Mouse (Mus musculus): ENCODE results near the gene Polg2.
"Not testable (repeated sequence)": the region's sequence is repeated elsewhere in the genome, so short reads cannot be mapped to it uniquely, and the experiment has no call there.

Gene Polg2

DNA sequence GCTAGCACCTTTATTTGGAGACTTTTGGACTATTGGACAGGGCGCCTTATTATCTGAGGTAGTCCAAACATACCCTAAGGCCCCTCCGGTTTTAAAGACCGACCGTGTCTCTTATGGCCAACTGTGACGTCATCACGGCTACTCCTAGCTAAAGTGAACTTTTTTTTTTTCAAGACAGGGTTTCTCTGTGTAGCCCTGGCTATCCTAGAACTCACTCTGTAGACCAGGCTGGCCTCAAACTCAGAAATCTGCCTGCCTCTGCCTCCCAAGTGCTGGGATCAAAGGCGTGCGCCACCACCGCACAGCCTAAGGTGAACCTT, 54.5 kb downstream of the Polg2 start:
- DNase-seq (ENCODE audit: low read depth), result not testable (repeated sequence)

DNA sequence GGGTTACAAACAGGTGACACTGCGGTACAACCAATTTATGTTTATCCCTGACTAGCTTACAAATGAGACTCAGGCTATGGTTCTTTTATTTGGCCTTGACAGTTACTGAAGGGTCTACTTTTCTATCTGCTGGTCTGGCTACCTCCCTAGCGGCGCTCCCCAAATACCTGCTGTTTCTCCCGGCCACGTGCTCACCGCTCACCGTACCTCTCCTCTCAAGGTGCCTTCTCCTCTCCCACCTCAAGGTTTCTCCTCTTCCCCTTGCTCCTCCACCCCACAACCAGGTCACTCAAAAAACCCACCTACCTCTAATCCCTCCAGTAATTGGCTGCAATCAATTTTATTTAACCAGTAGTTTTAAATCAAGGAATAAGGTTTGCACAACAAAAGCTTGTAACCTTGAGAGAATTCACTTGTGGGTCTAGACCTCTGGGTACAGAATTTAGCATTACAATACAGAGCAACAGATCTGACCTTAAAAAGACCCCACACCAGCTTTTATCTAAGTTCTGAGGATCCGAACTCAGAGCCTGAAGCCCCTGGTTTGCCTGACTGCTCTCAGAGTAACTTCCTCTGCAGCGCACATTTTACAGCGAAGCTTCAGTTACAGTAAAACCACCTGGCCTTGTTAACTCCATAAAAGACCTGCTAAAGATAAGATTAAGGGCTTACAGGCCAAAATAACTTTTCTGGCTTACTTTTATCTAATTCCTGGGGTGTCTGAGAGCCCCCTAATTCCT, 55.0 kb downstream of the Polg2 start:
- no peak for DNase-seq (ENCODE audit: low read depth)

DNA sequence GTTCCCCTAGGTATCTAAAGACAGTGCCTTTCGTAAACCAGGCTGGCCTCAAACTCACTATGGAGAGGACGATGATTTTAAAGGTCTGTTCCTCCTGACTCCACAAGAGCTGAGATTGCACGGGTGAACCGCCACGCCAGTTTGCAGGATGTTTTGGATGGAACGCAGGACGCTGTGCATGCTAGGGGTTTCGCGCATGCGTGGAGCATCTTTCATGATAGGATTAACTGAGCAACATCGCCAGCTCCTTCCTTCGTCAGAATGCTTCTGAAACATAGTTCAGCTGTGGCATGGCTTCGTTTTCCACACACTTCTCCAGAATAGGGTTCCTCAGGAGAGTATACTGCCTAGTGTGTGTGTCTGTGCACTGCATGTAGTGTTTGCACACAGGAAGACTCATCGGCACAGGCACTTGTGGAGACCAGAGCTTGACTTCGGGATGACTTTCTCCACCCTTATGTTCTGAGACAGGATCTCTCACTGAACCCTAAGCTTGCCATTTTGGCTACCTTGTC, 55.7 kb downstream of the Polg2 start:
- no peak for DNase-seq (ENCODE audit: low read depth)

DNA sequence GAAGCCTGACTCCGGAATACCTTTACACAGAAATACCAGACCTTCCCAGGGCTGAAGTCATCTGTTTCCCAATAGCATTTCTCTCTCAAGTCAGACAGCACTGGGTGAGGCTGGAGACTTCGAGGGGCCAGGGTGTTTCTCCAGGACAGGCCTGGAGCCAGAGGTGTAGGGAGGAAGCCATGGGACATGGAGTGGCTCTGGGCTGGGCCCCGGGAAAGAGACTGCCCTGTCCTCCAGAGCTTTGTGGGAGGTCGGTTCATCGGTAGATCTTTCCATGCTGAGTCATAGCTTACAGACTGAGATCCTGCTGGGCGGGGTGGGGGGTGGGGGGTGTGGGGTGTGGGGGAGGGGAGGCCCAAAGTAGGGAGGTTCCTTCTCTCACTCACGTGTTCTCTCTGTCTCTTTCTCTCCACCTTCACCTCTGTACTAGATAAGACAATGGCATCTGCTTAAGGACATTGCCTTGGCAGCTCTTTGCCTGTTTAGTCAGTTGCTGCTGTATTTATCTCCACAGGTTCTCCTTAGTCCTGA, 56.4 kb downstream of the Polg2 start:
- peak; percentile 75 for DNase-seq (ENCODE audit: low read depth)

DNA sequence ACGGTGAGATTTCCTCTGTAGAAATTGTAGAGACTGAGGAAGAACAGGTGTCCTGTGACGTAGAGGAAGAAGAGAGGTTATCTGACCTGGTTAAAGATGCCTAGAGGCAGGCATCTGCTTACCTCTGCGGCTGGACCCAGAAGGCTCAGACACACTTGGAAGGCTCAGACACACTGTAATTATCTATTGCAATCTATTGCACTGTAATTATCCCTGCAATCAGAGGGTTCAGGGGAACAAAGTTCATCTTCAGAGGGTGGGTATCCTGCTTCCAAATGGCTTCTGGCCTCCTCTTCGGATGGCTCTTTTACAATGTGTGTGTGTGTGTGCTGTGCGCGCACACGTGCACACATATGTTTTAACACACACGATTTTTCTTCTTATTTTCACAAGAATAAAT, 59.0 kb downstream of the Polg2 start:
- DNase-seq (ENCODE audit: low read depth), result no peak

Measured in NIH3T3 (cell line).